Comparison of ENCODE assay signal across 20 mouse cellular contexts in genomic region chr1:87982291-87982690, GRCm38 (mm10). TPM values are rescaled to one million over a fixed set of nuclear protein-coding genes. Genes with fewer than 3 reads are reported as not detected.
A peak's percentile ranks its signal among the peaks of the same experiment; 100 is the strongest.
DNase-seq lines count a peak whose midpoint lies in the region; ATAC-seq and TF ChIP-seq lines count a peak whose summit lies in the region.
"Had no signal": no experiment of that assay in that cellular context is flagged by ENCODE, and none has a peak within 500 bp of the region (broad histone marks: within the 10 kb centered on the region; RNA-seq: fewer than 3 reads in every experiment).

No protein-coding gene starts in this region.

- peaks cover 72% of the 10 kb centered on the region for H3K36me3 ChIP-seq in neural tube, embryonic 15.5 days

- H3K9me3 ChIP-seq in neural tube, embryonic 15.5 days (replicated peaks), result no peaks in the 10 kb centered on the region
- H3K9me3 ChIP-seq: embryonic facial prominence, embryonic 12.5 days; forebrain, embryonic 13.5 days; heart, embryonic 12.5 days; hindbrain, embryonic 15.5 days had no signal

- H3K4me1 ChIP-seq in neural tube, embryonic 15.5 days, result no peaks in the 10 kb centered on the region
- H3K4me1 ChIP-seq: embryonic facial prominence, embryonic 12.5 days; forebrain, embryonic 13.5 days; heart, embryonic 12.5 days; hindbrain, embryonic 15.5 days had no signal

- TF ChIP-seq POLR2A in brain, embryonic 14.5 days (IDR thresholded peaks at IDR 0.05; ENCODE audit: borderline replicate concordance, extremely low read depth, insufficient read depth, insufficient read length, poor library complexity, severe bottlenecking), result no peak

- TF ChIP-seq CTCF in brain, embryonic 14.5 days (IDR thresholded peaks at IDR 0.05; ENCODE audit: borderline replicate concordance, extremely low read depth, insufficient read depth, insufficient read length), result no peak

- 45% methylated on average over 4 of the region's 4 CpGs for WGBS in neural tube, embryonic 15.5 days

- no peaks in the 10 kb centered on the region for H3K27me3 ChIP-seq in neural tube, embryonic 15.5 days (replicated peaks)
- H3K27me3 ChIP-seq: embryonic facial prominence, embryonic 12.5 days; forebrain, embryonic 13.5 days; heart, embryonic 12.5 days; hindbrain, embryonic 15.5 days had no signal

- H3K4me3 ChIP-seq in neural tube, embryonic 15.5 days (replicated peaks), result no peak overlapping the region
- H3K4me3 ChIP-seq: embryonic facial prominence, embryonic 12.5 days; forebrain, embryonic 13.5 days; gastrocnemius, adult 2 months; heart, embryonic 12.5 days; hindbrain, embryonic 15.5 days had no signal

- ATAC-seq in neural tube, embryonic 15.5 days (ENCODE audit: low FRiP score), result no peak
- ATAC-seq: forebrain, embryonic 13.5 days had no signal

- H3K27ac ChIP-seq in neural tube, embryonic 15.5 days (replicated peaks), result no peak overlapping the region
- H3K27ac ChIP-seq: embryonic facial prominence, embryonic 12.5 days; forebrain, embryonic 13.5 days; gastrocnemius, adult 2 months; hindbrain, embryonic 15.5 days had no signal

- no peak overlapping the region for H3K4me2 ChIP-seq in neural tube, embryonic 15.5 days
- H3K4me2 ChIP-seq: embryonic facial prominence, embryonic 12.5 days; forebrain, embryonic 13.5 days; heart, embryonic 12.5 days; hindbrain, embryonic 15.5 days had no signal

- H3K9ac ChIP-seq in neural tube, embryonic 15.5 days (replicated peaks), result no peak overlapping the region
- H3K9ac ChIP-seq: embryonic facial prominence, embryonic 12.5 days; forebrain, embryonic 13.5 days; heart, embryonic 12.5 days; hindbrain, embryonic 15.5 days had no signal

- DNase-seq in frontal cortex, postnatal 36 days (ENCODE audit: low spot score in 2 of 2), result peak; percentile 5 to 38
- DNase-seq in frontal cortex, postnatal 25 days (ENCODE audit: low spot score in 2 of 2), result no peak
- peak; percentile 9 for DNase-seq in right cerebral cortex, adult 18-20 months
- DNase-seq in right cerebral cortex, postnatal 14 days, result no peak
- DNase-seq in brain, embryonic 14.5 days (ENCODE audit: low read depth), result peak; percentile 24
- peak; percentile 10 for DNase-seq in telencephalon, adult 2 months (ENCODE audit: low read depth, low spot score)
- DNase-seq: adrenal gland, adult 2 months; adrenal gland, postnatal 25 days; cerebellum, adult 11 months; cerebellum, adult 8-10 months; cerebellum, postnatal 14 days; embryo, embryonic 11 days; gastrocnemius, adult 2 months; gastrocnemius, postnatal 25 days; heart, postnatal 36 days had no signal

RNA-seq across cellular contexts. Expression of gene Usp40, which starts 26.1 kb away (rescaled TPM):
- 21.4 and 23.5 TPM in 2 replicates for polyA plus RNA-seq in brain, embryonic 14.5 days (2012; rRNA removed)
- polyA plus RNA-seq in neural tube, embryonic 15.5 days (2015; fragmentation: Nextera tagmentation; extraction: Ambion mirVana), result 20.4 and 22.5 TPM in 2 replicates

Comparison
In these comparisons a context has a peak if more than half of its experiments do, and no peak if none do; other contexts are left out.
1. DNase-seq: peak in frontal cortex, postnatal 36 days (2 of 2), right cerebral cortex, adult 18-20 months (single experiment), brain, embryonic 14.5 days (single experiment) and telencephalon, adult 2 months (single experiment); none in frontal cortex, postnatal 25 days (0 of 2) and right cerebral cortex, postnatal 14 days (single experiment).